Mouse (Mus musculus) heart, postnatal 0 days (tissue): ENCODE data around the gene Cd80. TPM values are rescaled to one million over a fixed set of nuclear protein-coding genes. Genes with fewer than 3 reads are reported as not detected.

Source experiments
- ATAC-seq: fragments of 200-750 bp; cut with Nextera tagmentation; 2 replicates; pipeline ENCODE4 v1.8.0; 2017; ENCODE audit warnings: low read depth, moderate number of reproducible peaks, moderate library complexity; ENCODE audit not compliant: insufficient read depth
- DNase-seq: peaks from one replicate; pipeline ENCODE4 v3.0.0-alpha.2; 2016; ENCODE audit warnings: low spot score
- H3K27ac ChIP-seq: fragments of 300-500 bp; sonication (generic); 2 replicates; pipeline ENCODE4 v1.5.1; 2014; ENCODE audit warnings: low read depth, mild to moderate bottlenecking
- H3K27me3 ChIP-seq: fragments of 300-500 bp; sonication (generic); 2 replicates; pipeline ENCODE4 v1.6.1; 2014; ENCODE audit warnings: low read length, mixed read lengths; ENCODE audit not compliant: control insufficient read depth, insufficient read depth
- H3K36me3 ChIP-seq: fragments of 300-500 bp; sonication (generic); replicated peaks from 2 replicates; pipeline ENCODE4 v1.6.1; 2014; ENCODE audit warnings: low read length, mixed read lengths; ENCODE audit not compliant: control insufficient read depth, insufficient read depth
- H3K4me1 ChIP-seq: fragments of 300-500 bp; sonication (generic); 2 replicates; pipeline ENCODE4 v1.6.1; 2014; ENCODE audit warnings: antibody characterized with exemption; ENCODE audit not compliant: control insufficient read depth, insufficient read depth
- H3K4me2 ChIP-seq: fragments of 300-500 bp; sonication (generic); 2 replicates; pipeline ENCODE4 v1.6.1; 2014; ENCODE audit warnings: low read depth, mild to moderate bottlenecking, low read length, moderate library complexity
- H3K4me3 ChIP-seq: fragments of 300-500 bp; sonication (generic); 2 replicates; pipeline ENCODE4 v1.5.1; 2014; ENCODE audit warnings: low read depth, low read length
- H3K9ac ChIP-seq: fragments of 300-500 bp; sonication (generic); replicated peaks from 2 replicates; pipeline ENCODE4 v1.6.1; 2014; ENCODE audit warnings: low read depth, low read length, mixed read lengths
- H3K9me3 ChIP-seq: fragments of 300-500 bp; sonication (generic); replicated peaks from 2 replicates; pipeline ENCODE4 v1.6.1; 2016; ENCODE audit warnings: low read length; ENCODE audit not compliant: control insufficient read depth
- CTCF ChIP-seq: IDR thresholded peaks from 2 replicates; pipeline ENCODE4 v1.5.1; 2016; ENCODE audit warnings: antibody characterized with exemption, control low read depth, low read depth
- EP300 ChIP-seq: IDR thresholded peaks from 2 replicates; pipeline ENCODE4 v1.6.1; 2016; ENCODE audit warnings: antibody characterized with exemption, low read depth
- WGBS: fragments of 180-500 bp; shearing (Covaris S2); extraction: QIAGEN DNeasy Blood & Tissue Kit; methylation state at CpG from one replicate; pipeline ENCODE4 v1.1.7; 2014; 5-methylcytosine and 5-hydroxymethylcytosine counted together
- polyA plus RNA-seq: library from polyadenylated mRNA; unstranded; fragments of >200 nt; fragmentation: Nextera tagmentation; extraction: Ambion mirVana; gene quantifications from 2 replicates; pipeline ENCODE4 v1.2.1, GENCODE M21; 2015
- total RNA-seq: library from RNA; depleted of rRNA; stranded (reverse); fragments of >200 nt; gene quantifications from 2 replicates; pipeline ENCODE4 v1.2.3, GENCODE M21; 2014; ENCODE audit warnings: low replicate concordance

The Cd80 gene
- total and polyA plus RNA-seq, 2 experiments from 2014 or later, result 0.15 to 0.34 TPM

- Histone ChIP-seq H3K27me3 (no peaks in the 10 kb centered on the region), H3K4me1 (peaks cover 3% of the 10 kb centered on the region; the same call in 1 of the 2 replicates), H3K4me3 (no peak overlapping the region), H3K9me3 (no peaks in the 10 kb centered on the region), H3K9ac (no peak overlapping the region), H3K27ac (no peak overlapping the region), H3K4me2 (no peak overlapping the region), H3K36me3 (no peaks in the 10 kb centered on the region)
- ATAC-seq, result no peak
- no peak for DNase-seq
- TF ChIP-seq CTCF (no peak), EP300 (no peak)
- 58% methylated on average over 11 of the region's 11 CpGs for WGBS
Observed at GRCm38 (mm10) chr16:38456812-38457567, 1.6 kb downstream of the Cd80 start.

- WGBS, result 59% methylated on average over 6 of the region's 6 CpGs
- Histone ChIP-seq H3K36me3 (no peaks in the 10 kb centered on the region), H3K4me1 (no peaks in the 10 kb centered on the region), H3K9me3 (no peaks in the 10 kb centered on the region), H3K4me2 (no peak overlapping the region), H3K27me3 (no peaks in the 10 kb centered on the region), H3K27ac (no peak overlapping the region), H3K9ac (no peak overlapping the region), H3K4me3 (no peak overlapping the region)
- no peak for DNase-seq
- ATAC-seq, result no peak
- TF ChIP-seq CTCF (no peak), EP300 (no peak)
Observed at GRCm38 (mm10) chr16:38458600-38459280, 3.4 kb downstream of the Cd80 start.

- 80% methylated on average over 4 of the region's 4 CpGs for WGBS
- no peaks in the 10 kb centered on the region for H3K36me3 ChIP-seq
- no peak overlapping the region for H3K4me3 ChIP-seq
- ATAC-seq (no peak), DNase-seq (no peak)
- no peak for TF ChIP-seq CTCF
- TF ChIP-seq EP300, result no peak
- no peaks in the 10 kb centered on the region for H3K4me1 ChIP-seq
- H3K27me3 ChIP-seq, result no peaks in the 10 kb centered on the region
- H3K27ac ChIP-seq, result no peak overlapping the region
- no peak overlapping the region for H3K4me2 ChIP-seq
- H3K9me3 ChIP-seq, result no peaks in the 10 kb centered on the region
- H3K9ac ChIP-seq, result no peak overlapping the region
Observed at GRCm38 (mm10) chr16:38459990-38460389, 4.6 kb downstream of the Cd80 start.

DNA sequence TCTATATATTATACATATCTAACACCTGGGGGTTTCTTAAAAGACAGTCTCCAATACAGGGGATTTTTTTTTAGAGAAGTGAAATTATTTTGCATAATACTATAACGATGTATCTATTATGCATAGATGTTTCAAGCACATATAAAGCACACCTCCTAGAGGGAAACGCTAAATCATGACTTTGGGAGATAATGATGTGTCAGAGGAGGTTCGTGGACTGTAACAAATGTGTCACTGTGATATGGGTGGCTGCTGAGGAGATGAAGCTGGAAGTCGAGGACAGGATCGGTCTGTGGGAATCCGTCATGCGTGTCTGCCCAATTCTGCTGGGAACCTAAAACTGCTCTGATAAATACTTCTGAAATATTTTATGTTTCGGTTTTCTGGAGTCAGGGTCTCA is 6.4 kb downstream of the Cd80 start:
- Histone ChIP-seq H3K4me1 (no peaks in the 10 kb centered on the region), H3K27me3 (no peaks in the 10 kb centered on the region), H3K36me3 (no peaks in the 10 kb centered on the region), H3K9me3 (no peaks in the 10 kb centered on the region), H3K27ac (no peak overlapping the region), H3K4me2 (no peak overlapping the region), H3K9ac (no peak overlapping the region), H3K4me3 (no peak overlapping the region)
- 73% methylated on average over 8 of the region's 8 CpGs for WGBS
- no peak for DNase-seq
- ATAC-seq, result no peak
- TF ChIP-seq CTCF, result no peak

GRCm38 (mm10) chr16:38462161-38462560 is 6.8 kb downstream of the Cd80 start:
- H3K27ac ChIP-seq, result no peak overlapping the region
- no peaks in the 10 kb centered on the region for H3K4me1 ChIP-seq
- H3K4me2 ChIP-seq, result no peak overlapping the region
- no peak for ATAC-seq
- 68% methylated on average over 7 of the region's 7 CpGs for WGBS
- no peak overlapping the region for H3K9ac ChIP-seq
- no peaks in the 10 kb centered on the region for H3K36me3 ChIP-seq
- H3K4me3 ChIP-seq, result no peak overlapping the region
- H3K27me3 ChIP-seq, result no peaks in the 10 kb centered on the region
- TF ChIP-seq EP300 (no peak), CTCF (no peak)
- no peak for DNase-seq
- H3K9me3 ChIP-seq, result no peaks in the 10 kb centered on the region

DNA sequence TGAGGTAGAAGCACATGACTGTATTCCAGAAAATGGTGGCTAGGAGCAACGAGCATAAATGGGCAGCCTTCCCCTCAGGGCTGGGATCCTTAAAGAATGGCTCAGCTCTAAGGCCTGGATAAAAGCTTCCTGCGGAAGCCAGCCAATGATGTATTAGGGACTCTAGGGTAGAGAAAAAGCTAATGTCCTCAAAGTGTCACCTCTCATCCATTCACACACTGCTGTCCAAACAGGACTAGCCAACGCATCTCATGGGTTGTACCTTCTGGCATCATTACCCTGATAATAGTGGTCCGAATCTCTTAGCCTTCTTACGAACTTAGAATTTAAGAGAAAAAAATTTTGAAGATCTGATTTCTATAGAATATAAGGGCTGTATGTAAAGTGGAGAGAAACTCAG is 7.9 kb downstream of the Cd80 start:
- H3K4me3 ChIP-seq, result no peak overlapping the region
- ATAC-seq, result no peak
- TF ChIP-seq CTCF (no peak), EP300 (no peak)
- 86% methylated on average over 5 of the region's 5 CpGs for WGBS
- H3K27me3 ChIP-seq, result no peaks in the 10 kb centered on the region
- H3K36me3 ChIP-seq, result no peaks in the 10 kb centered on the region
- no peak for DNase-seq
- H3K9me3 ChIP-seq, result no peaks in the 10 kb centered on the region
- no peak overlapping the region for H3K9ac ChIP-seq
- H3K4me2 ChIP-seq, result no peak overlapping the region
- H3K4me1 ChIP-seq, result peaks cover 1% of the 10 kb centered on the region; the same call in 1 of the 2 replicates
- no peak overlapping the region for H3K27ac ChIP-seq
